Mouse (Mus musculus): ENCODE measurements around the gene Wdr11. TPM values are rescaled to one million over a fixed set of nuclear protein-coding genes. Genes with fewer than 3 reads are reported as not detected.

Wdr11 gene
- total RNA-seq (2021), result 10 to 100 TPM; 49.6 to 49.9 TPM
- long read RNA-seq, experiment 1, full-length matches to known transcripts, result 9 of 23 reads
- long read RNA-seq, experiment 1, partial matches to known transcripts, result 5 of 23 reads
- long read RNA-seq, experiment 1, other reads (novel, unspliced or antisense), result 9 of 23 reads
- long read RNA-seq, experiment 2, full-length matches to known transcripts, result 47 of 62 reads
- long read RNA-seq, experiment 2, partial matches to known transcripts, result 8 of 62 reads
- long read RNA-seq, experiment 2, other reads (novel, unspliced or antisense), result 7 of 62 reads

DNA sequence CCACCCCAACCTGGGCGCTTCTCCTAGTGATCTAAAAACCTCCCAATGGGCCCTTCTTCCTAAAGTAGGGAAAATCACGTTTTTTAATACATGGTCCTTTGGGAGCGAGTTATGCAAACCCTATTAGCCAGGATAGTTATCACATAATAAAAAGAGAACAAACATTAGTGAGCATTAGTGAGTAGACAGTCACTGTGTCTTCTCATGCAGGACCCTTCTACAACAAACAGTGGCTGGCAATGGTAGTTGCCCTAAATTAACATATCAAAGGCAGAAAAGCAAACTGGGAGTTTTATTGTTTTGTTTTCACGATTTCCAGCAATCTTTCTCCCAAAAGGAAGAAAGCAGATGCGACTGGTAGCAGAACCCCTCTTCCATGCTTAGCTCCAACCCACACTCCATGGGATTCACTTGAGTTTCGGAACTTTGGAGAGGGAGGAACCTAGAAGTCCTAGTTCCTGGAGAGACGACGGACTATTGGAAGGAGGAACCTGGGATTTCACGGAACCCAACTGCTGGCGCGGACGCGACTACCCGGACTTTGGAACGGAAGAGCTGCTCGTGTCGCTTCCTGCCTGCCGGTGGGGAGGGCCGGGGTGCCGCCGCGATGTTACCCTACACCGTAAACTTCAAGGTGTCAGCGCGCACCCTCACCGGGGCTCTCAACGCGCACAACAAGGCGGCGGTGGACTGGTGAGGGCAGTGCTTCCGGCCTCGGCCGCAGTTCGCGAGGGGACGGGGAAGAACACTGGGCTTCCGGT, at the start of gene Wdr11:
Gene Wdr11 (plus strand): TSS at position 493 of the 761 bp plus-strand sequence.
- peak within 1 kb of the TSS; percentile 99 for H3K27ac ChIP-seq
- H3K4me3 ChIP-seq, result peak within 1 kb of the TSS; percentile 96
- 0 out of 2 replicates have a peak, but pooled peaks have one; percentile 3 for TF ChIP-seq CTCF (conservative IDR thresholded peaks at IDR 0.05)
- DNase-seq (ENCODE audit: low spot score in 2 of 2), result peak; percentile 82

GRCm38 (mm10) chr7:129567541-129567940, 24.1 kb upstream of the Wdr11 start:
- TF ChIP-seq CTCF (conservative IDR thresholded peaks at IDR 0.05), result no peak
- no peak for DNase-seq (ENCODE audit: low spot score in 2 of 2)
- H3K4me3 ChIP-seq, result no peak overlapping the region
- no peak overlapping the region for H3K27ac ChIP-seq

- TF ChIP-seq CTCF (conservative IDR thresholded peaks at IDR 0.05), result no peak
- Histone ChIP-seq H3K27ac (no peak overlapping the region), H3K4me3 (no peak overlapping the region)
- DNase-seq (ENCODE audit: low spot score in 2 of 2), result no peak
Observed at GRCm38 (mm10) chr7:129568338-129568737, 23.3 kb upstream of the Wdr11 start.

GRCm38 (mm10) chr7:129574471-129574870, 17.2 kb upstream of the Wdr11 start:
- Histone ChIP-seq H3K27ac (peak overlapping the region; percentile 81; the same call in 1 of the 2 replicates), H3K4me3 (no peak overlapping the region)
- no peak for DNase-seq (ENCODE audit: low spot score in 2 of 2)
- no peak for TF ChIP-seq CTCF (conservative IDR thresholded peaks at IDR 0.05)

- Histone ChIP-seq H3K27ac (peak overlapping the region; percentile 81), H3K4me3 (no peak overlapping the region)
- DNase-seq (ENCODE audit: low spot score in 2 of 2), result peak in 1 of 2 experiments; percentile 34
- no peak for TF ChIP-seq CTCF (conservative IDR thresholded peaks at IDR 0.05)
Observed at GRCm38 (mm10) chr7:129575110-129575784, 16.4 kb upstream of the Wdr11 start.

DNA sequence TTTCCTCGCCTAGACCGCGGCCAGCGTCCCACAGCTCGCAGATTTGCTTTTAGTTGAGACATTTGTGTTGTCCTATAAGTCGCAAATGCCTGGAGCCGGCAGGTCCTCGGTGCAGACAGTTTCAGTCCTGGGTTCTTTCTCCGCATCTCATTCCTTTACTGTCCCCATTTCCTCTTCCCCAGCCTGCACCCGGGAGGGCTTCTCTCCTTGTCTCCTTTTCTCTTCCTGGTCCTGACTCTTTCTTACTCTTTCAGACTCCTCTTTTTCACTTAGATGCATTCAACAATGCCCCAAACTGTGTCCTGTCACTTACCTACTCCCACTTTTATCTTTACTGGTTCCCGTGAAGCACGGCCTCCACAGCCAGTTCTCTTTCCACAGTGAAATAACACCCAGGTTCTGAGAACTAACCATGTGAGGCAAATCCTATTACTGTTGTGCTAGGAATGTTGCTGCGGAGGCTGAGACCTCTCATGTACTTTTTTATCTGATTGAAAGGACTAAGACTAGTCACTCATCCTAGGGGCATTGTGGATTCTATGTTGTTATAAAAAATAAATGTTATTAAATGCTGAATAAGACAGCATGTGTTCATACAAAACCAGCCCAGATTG, 576 bp downstream of the Wdr11 start:
- no peak for DNase-seq (ENCODE audit: low spot score in 2 of 2)
- Histone ChIP-seq H3K27ac (peak overlapping the region; percentile 99), H3K4me3 (peak overlapping the region; percentile 96)
- TF ChIP-seq CTCF (conservative IDR thresholded peaks at IDR 0.05), result no peak

- no peak for TF ChIP-seq CTCF (conservative IDR thresholded peaks at IDR 0.05)
- no peak overlapping the region for H3K4me3 ChIP-seq
- H3K27ac ChIP-seq, result no peak overlapping the region
- no peak for DNase-seq (ENCODE audit: low spot score in 2 of 2)
Observed at GRCm38 (mm10) chr7:129597186-129597585, 5.5 kb downstream of the Wdr11 start.

- no peak overlapping the region for H3K27ac ChIP-seq
- TF ChIP-seq CTCF (conservative IDR thresholded peaks at IDR 0.05), result no peak
Observed at GRCm38 (mm10) chr7:129606291-129606690, 14.6 kb downstream of the Wdr11 start.

GRCm38 (mm10) chr7:129621141-129621540, 29.5 kb downstream of the Wdr11 start:
- Histone ChIP-seq H3K27ac (no peak overlapping the region), H3K4me3 (no peak overlapping the region)
- DNase-seq (ENCODE audit: low spot score in 2 of 2), result no peak
- TF ChIP-seq CTCF (conservative IDR thresholded peaks at IDR 0.05), result no peak

More at GRCm38 (mm10) chr7:129606291-129606690, 14.6 kb downstream of the Wdr11 start:
- DNase-seq (ENCODE audit: low spot score in 2 of 2), result no peak
- H3K4me3 ChIP-seq, result no peak overlapping the region

DNA sequence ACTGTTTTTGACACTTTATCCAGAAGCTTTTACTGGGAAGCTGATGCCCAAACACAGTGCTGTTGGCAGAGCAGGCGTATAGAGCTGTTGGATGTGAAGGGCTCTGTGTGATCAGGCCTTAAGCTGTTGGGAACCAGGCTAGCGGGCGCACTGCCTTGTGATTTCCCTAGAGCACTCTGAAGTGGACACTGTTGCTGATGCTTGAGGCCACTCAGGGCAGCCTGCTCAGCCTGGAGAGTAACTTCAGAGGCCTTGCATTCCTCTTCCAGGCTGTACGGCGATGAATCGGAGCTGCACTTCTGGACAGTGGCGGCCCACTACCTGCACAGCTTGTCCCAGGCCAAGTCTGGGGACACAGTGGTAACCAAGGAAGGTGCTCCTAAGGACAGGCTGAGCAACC, 38.7 kb downstream of the Wdr11 start:
- Histone ChIP-seq H3K27ac (no peak overlapping the region), H3K4me3 (no peak overlapping the region)
- no peak for DNase-seq (ENCODE audit: low spot score in 2 of 2)
- no peak for TF ChIP-seq CTCF (conservative IDR thresholded peaks at IDR 0.05)

DNA sequence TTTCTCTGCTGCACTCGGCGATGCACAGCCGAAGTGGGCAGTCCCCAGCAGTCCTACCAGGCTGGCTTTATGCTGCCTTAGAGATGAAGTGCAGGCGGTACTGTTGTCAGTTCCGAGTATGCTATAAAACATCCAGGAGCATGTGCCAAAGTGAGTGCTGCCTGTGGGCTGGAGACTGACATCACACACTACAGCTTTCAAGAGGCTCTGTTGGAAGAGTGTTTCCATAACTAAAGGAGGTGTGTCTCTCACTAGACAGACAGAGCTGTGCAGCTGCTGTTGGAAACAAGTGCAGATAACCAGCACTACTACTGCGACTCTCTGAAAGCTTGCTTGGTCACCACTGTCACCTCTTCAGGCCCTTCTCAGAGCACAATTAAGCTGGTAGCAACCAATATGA, 39.8 kb downstream of the Wdr11 start:
- no peak for TF ChIP-seq CTCF (conservative IDR thresholded peaks at IDR 0.05)

DNA sequence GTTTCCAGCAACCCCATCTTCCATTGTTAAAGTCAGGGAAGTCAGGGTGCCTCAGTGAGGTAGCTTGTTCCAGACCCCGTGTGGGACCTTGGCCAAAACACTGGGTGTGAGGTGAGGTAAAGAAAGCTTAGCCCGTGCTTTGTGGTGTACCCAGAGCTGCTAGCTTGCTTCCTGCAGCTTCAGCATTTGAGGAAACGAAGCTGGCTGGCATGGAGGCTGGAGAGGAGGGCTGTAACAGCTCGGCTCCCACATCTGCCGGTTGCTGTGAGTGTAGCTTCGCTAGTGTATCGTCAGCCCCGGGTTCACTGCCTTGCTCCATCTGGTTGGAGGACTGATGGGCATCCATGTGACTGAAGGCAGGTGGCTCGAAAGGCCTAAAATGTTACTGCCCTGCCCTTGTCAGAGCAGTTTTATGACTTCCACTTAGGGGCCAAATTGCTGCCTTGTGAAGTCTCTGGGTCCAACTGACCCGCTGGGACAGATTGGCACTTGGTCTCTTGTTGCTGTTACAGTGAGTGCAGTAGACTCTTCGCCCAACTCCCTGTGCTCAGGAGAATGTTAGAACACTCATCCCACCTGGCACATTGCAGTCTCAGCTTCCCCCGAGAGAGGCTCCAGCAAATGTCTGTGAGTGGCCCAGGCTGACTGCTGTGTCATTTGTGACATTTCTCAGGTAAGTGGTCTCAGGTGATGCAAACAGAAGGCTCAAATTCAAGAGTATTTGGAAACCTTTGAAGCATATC, 44.4 kb downstream of the Wdr11 start:
- Histone ChIP-seq H3K4me3 (no peak overlapping the region), H3K27ac (no peak overlapping the region)
- DNase-seq (ENCODE audit: low spot score in 2 of 2), result no peak
- no peak for TF ChIP-seq CTCF (conservative IDR thresholded peaks at IDR 0.05)

More for the DNA sequence above, 39.8 kb downstream of the Wdr11 start:
- H3K4me3 ChIP-seq, result no peak overlapping the region
- H3K27ac ChIP-seq, result no peak overlapping the region
- peak in 1 of 2 experiments; percentile 54 for DNase-seq (ENCODE audit: low spot score in 2 of 2)
